Mouse (Mus musculus): ENCODE data around the gene Galnt14.
A peak's percentile ranks its signal among the peaks of the same experiment; 100 is the strongest.

Galnt14 gene

GRCm38 (mm10) chr17:73668996-73669395, 41.3 kb downstream of the Galnt14 start:
- no peak for DNase-seq (ENCODE audit: low spot score)

DNA sequence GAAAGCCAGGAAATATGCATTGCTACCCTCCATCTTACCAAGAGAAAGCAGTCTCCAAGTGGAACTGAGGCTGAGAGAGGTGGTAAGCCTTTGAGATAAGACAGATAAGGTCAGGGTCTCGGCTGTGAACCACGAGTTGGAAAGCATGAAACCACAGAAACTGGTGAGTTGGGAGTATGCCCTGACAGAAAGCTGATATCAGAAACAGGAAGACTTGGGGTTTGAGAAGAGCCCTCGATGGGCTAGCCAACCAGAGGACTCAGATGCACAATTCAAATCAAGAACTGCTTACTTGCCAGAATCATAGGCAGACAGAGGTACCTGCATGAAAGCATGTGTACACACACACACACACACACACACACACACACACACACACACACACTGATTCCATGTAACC, 47.0 kb downstream of the Galnt14 start:
- DNase-seq (ENCODE audit: low spot score): no peak

DNA sequence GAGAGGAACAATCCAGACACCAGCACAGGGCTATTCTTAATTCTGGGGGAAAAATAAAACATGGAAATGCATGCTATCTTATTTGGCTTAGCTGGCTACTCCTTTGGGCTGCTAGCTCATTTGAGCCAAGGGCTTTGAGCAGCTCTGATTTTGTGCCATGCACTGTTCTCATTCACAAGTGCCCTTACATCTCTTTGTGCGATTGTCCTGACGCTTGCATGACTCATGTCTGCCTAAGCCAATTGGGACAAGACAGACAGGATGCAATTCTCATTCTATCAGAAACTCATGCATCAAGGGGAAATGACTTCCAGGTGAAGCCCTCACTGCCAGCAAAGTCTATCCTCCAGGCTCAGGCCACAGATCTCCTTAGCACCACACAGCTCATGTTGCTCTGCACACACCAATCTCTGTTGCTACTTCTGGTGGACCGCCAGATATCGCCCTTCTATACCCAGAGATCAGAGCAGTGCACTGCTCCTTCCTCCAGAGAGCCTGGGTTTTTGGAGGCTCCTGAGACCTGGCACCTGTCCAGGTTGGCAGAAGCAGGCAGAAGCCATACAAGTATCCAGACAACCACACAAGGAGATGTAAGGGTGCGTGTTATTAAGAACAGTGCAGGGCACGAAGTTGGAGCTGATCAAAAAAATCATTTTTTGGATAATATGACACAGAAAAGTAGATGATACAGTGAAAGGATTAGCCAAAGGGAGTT, 51.4 kb downstream of the Galnt14 start:
- no peak for DNase-seq (ENCODE audit: low spot score)

GRCm38 (mm10) chr17:73656373-73656772, 53.9 kb downstream of the Galnt14 start:
- DNase-seq (ENCODE audit: low spot score): no peak

DNA sequence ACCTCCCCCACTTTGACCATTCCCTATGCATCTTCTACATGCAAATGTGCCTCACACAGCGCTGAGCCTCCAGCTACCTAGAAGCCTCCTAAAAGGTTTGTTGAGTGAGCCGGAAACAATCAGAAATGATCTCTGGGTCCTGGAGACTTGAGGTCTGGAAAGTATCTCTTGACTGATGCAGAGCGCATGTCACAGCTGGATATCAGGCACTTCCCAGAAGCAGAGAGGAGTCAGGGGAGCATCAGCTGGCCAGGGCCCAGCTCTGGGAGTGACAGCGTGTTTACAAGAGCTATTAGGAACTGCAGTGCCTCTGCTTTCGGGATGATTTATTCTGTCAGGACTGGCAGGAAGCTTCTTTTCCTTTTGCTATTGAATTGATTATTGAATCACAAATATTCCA, 56.0 kb downstream of the Galnt14 start:
- no peak for DNase-seq (ENCODE audit: low spot score)

DNA sequence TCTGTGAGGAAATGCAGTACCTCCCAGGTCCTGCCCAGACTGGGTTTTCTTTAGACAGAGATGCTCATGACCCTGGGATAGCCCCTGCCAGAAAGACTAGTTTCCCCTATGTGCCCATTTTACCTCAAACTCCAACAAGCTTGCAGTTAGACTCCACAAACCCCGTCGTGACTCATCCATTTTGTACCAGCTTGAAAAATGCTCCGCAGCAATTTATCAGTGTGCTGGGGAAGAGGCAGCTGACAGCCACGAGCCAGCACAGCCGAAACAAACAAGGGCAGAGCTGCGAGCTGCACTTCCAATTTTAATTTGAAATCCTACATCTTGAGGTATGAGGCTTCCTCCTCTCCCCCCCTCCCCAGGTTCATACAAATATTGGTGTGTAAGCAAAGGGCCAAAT, 60.9 kb downstream of the Galnt14 start:
- DNase-seq (ENCODE audit: low spot score): no peak

DNA sequence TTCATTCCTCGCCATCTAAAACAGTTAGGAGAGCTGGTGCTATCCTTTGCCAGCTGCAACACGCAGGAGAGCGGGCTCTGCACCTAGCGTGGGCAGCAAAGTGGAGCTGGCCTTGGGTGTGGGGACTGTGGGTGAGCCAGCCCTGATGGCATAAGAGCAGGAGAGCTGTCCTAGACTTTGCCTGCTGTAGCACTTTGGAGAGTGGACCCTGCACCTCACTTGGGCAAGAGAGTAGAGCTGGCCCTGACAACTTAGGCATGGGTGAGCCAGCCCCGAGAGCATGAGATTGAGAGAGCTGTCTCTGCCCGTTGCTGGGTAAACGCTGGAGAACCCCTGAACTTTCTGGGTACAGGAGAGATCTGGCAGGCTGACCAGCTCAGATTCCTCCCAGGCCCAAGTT, 68.6 kb downstream of the Galnt14 start:
- no peak for DNase-seq (ENCODE audit: low spot score)

DNA sequence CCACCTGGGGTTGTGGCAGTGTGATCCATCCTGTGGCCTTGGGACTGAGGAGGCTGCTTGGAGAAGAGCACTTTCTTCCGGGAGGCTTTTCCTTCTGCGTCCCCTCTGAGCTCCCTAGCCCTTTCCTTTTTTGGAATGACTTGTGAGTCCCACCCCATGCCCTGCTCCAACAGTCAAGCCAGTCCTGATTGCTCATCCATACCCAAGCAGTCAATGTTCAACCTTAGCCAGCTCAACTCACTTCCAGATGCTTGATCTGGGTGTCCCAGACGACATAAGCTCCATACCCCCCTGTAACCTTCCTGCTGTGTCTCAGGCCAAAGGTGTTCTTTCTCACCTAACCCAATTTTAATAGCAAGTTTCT, 70.2 kb downstream of the Galnt14 start:
- DNase-seq (ENCODE audit: low spot score): no peak

DNA sequence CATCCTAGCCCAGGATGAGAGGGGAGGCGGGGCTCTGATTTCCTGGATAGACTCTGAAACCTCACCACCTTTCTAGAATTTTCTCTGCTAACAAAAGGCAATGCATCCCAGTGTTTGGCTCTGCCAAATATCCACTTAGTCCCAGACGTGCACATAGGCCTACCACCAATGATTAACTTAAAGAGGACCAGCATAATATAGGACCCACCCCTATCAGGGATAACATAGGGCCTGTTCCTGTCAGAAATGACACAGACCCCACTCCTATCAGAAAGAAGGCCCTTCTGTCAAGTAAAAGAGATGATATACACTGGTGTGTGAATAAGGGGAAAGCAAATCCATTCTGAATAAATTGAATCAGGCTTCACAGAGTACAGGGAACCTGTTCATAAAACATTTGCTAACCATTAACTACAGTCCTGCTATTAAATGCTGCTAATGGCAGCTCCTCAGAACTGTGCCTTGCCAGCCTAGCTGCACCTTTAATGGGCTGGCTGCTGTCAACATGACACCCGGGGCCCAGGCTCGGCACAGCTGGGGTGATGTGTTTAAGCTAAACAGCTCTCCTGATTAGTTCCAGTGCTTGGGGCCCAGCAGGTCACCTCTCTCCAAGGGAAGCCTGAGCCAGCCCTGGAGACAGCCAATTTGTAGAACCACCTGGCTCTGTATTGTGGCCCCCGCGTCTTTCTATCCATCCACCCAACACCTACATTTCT, 70.7 kb downstream of the Galnt14 start:
- no peak for DNase-seq (ENCODE audit: low spot score)

- no peak for DNase-seq (ENCODE audit: low spot score)
These were observed 73.3 kb downstream of the Galnt14 start for GRCm38 (mm10) chr17:73636988-73637387.

- DNase-seq (ENCODE audit: low spot score): no peak
These were observed 75.4 kb downstream of the Galnt14 start for GRCm38 (mm10) chr17:73634896-73635295.

DNA sequence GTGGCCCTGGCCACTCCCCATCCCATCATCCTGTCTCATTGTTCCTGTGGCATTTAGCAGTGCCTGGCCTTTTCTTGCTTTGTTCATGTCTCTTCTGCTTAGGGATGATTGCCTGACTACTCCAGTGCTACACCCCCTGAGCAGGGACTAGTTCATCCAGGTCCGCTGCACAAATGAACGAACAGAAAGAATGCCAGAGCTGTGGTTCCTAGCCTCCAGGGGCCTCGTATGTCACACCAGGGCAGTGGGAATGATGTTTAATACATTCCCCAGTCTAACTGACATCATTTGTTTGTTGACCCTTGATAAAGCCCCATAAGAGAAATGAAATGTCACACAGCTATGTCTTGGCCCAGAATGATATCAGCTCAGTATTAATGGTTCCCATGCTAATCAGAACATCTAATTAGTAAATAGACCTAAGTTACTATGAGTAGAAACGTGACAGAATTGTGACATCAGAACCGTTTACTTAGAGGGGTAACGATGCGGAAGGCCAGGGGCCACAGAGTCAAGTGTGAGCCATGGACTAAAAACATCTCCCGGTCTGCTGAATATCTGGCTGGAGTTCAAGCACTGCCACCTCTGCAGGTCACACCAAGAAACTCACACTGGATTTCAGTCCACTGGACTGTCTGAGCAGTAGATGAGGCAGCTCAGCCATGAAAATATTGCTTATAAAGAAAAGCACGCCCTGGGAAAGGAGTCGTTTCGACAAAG, 76.1 kb downstream of the Galnt14 start:
- no peak for DNase-seq (ENCODE audit: low spot score)

GRCm38 (mm10) chr17:73628263-73628914, 81.9 kb downstream of the Galnt14 start:
- DNase-seq (ENCODE audit: low spot score): no peak

DNA sequence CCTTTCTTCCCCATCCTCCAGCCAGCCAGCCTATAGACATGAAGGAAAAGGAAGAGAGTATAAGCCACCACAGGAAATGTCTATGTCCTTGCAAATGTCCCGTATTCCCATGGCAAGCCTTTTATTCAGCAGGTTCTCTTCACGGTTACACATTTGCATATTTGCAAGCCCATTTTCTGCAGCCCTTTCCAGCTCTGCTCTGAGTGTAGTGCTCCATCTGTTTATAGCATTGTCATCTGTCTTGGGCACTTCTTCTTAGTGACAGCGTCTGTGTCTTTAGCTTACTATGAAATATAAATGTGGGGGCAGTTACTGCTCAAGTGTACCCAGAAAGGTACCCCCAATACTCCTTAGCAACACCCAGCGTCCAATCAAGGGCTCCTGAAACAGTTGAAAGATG, 83.3 kb downstream of the Galnt14 start:
- no peak for DNase-seq (ENCODE audit: low spot score)

- DNase-seq (ENCODE audit: low spot score): no peak
These were observed 90.2 kb downstream of the Galnt14 start for GRCm38 (mm10) chr17:73620049-73620448.

GRCm38 (mm10) chr17:73602552-73603478, 107.4 kb downstream of the Galnt14 start:
- no peak for DNase-seq (ENCODE audit: low spot score)

- DNase-seq (ENCODE audit: low spot score): no peak
These were observed 110.3 kb downstream of the Galnt14 start for GRCm38 (mm10) chr17:73599923-73600322.

- no peak for DNase-seq (ENCODE audit: low spot score)
These were observed 118.2 kb downstream of the Galnt14 start for GRCm38 (mm10) chr17:73592081-73592480.

DNA sequence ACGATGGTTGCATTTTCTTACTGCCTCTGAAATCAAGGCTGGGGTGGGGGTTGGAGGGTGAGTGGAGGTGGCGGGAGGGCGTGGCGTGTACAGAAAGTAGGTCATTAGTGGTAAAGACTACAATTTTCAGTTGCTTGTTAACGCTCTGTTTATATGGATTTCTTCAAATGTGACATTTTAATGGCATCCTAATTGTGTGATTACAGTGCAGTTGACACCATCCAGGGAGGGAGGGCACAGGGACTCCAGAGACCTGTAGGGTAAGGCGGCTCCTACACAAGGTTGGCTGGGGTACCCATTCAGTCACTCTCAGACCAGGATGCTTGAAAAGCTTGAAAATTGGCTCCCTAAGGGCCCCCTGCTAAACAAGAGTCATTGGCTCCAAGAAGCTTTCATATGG, 122.7 kb downstream of the Galnt14 start:
- no peak for DNase-seq (ENCODE audit: low spot score)

DNA sequence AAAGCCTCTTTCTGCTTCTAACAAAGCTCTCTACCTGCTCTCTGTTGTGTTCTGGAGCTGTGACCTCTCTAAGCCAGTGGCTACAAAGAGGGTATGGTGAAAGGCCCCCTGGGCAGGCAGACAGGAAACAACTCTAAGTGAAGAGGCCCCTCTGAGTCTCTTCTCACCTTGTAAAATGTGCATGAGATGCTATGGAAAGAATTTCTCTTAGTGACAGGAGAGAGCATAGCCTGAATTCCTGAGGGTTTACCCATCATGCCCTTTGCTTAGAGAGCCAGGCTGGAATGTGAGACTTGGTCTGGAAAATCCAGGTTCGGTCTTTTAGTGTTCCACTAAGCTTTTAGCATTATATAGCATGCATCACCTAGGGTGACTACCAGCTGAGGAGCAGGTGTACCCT, 136.1 kb downstream of the Galnt14 start:
- no peak for DNase-seq (ENCODE audit: low spot score)

DNA sequence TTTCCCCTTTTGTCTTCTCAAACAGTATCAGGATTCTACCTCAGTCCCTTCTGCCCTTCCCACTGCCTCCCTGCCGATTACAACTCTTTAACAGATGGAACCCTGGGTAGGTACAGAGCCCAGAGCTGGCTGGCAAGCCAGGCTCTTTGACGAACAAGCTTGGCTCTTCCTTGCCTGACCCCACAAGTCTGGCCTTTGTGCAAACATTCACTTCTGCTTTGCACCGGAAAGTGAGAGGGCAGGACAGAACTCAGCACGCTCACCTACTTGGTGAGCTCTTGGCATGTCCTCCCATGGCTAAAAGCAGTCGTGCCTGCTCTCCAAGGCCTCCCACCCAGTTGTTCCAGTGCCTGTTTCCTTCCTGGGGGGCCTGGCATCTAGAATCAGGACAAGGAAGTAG, 137.4 kb downstream of the Galnt14 start:
- no peak for DNase-seq (ENCODE audit: low spot score)

DNA sequence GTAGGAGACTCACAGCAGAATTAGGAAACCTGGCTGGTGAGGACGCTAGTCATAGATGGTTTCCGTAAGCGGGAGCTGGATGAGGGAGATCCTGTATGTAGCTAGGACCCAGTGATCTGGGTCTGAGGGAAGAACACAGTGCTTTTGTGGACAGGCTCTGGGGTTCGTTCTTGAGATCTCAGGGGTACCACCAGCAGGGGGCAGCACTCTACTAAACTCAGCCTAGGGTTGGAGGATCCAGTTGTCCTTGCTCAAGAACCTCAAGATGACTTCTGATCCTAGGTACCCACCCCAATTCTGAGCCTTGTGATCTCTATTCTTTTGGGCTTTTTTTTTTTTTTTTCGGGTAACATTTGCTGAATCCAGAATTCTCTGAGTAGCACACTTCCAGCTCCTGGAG, 137.8 kb downstream of the Galnt14 start:
- peak; percentile 12 for DNase-seq (ENCODE audit: low spot score)

Measured in lung, postnatal 25 days (tissue).